Mouse (Mus musculus): ENCODE results near the gene Kcnmb2. TPM values are rescaled to one million over a fixed set of nuclear protein-coding genes. Genes with fewer than 3 reads are reported as not detected.

Kcnmb2 gene
- total RNA-seq (2021) = 10 to 100 TPM in 1 of 2 experiments, 1 to 10 TPM in 1; 9.5 to 10.7 TPM

- DNase-seq (ENCODE audit: extremely low spot score in 1 of 2, low spot score in 2 of 2) = no peak
- intact Hi-C loops (cut with DNase I) = loop anchor here (10.0 kb wide), 1 partner anchor 152 kb away; no protein-coding TSS in a partner anchor
Observed at GRCm38 (mm10) chr3:31902504-31903330, at the start of gene Kcnmb2. Gene Kcnmb2, plus strand, starts transcription at chr3:31902507.

GRCm38 (mm10) chr3:31863522-31863921, 38.8 kb upstream of the Kcnmb2 start:
- intact Hi-C loops (cut with DNase I) = no loop called here
- no peak for DNase-seq (ENCODE audit: extremely low spot score in 1 of 2, low spot score in 2 of 2)

- no peak for DNase-seq (ENCODE audit: extremely low spot score in 1 of 2, low spot score in 2 of 2)
- intact Hi-C loops (cut with DNase I) = no loop called here
Observed at GRCm38 (mm10) chr3:31864070-31864469, 38.2 kb upstream of the Kcnmb2 start.

GRCm38 (mm10) chr3:31871461-31871860, 30.8 kb upstream of the Kcnmb2 start:
- no peak for DNase-seq (ENCODE audit: extremely low spot score in 1 of 2, low spot score in 2 of 2)
- intact Hi-C loops (cut with DNase I) = no loop called here

GRCm38 (mm10) chr3:31882621-31883131, 19.6 kb upstream of the Kcnmb2 start:
- no peak for DNase-seq (ENCODE audit: extremely low spot score in 1 of 2, low spot score in 2 of 2)
- intact Hi-C loops (cut with DNase I) = no loop called here

- intact Hi-C loops (cut with DNase I) = no loop called here
- no peak for DNase-seq (ENCODE audit: extremely low spot score in 1 of 2, low spot score in 2 of 2)
Observed at GRCm38 (mm10) chr3:31892653-31893052, 9.7 kb upstream of the Kcnmb2 start.

GRCm38 (mm10) chr3:31903506-31903905, 1.2 kb downstream of the Kcnmb2 start:
- no peak for DNase-seq (ENCODE audit: extremely low spot score in 1 of 2, low spot score in 2 of 2)
- intact Hi-C loops (cut with DNase I) = loop anchor here (10.0 kb wide), 1 partner anchor 151 kb away; no protein-coding TSS in a partner anchor

GRCm38 (mm10) chr3:31904156-31904555, 1.8 kb downstream of the Kcnmb2 start:
- intact Hi-C loops (cut with DNase I) = loop anchor here (10.0 kb wide), 1 partner anchor 151 kb away; no protein-coding TSS in a partner anchor
- no peak for DNase-seq (ENCODE audit: extremely low spot score in 1 of 2, low spot score in 2 of 2)

GRCm38 (mm10) chr3:31911168-31911567, 8.9 kb downstream of the Kcnmb2 start:
- DNase-seq (ENCODE audit: extremely low spot score in 1 of 2, low spot score in 2 of 2) = no peak
- intact Hi-C loops (cut with DNase I) = no loop called here

GRCm38 (mm10) chr3:31911690-31912089, 9.4 kb downstream of the Kcnmb2 start:
- DNase-seq (ENCODE audit: extremely low spot score in 1 of 2, low spot score in 2 of 2) = no peak
- intact Hi-C loops (cut with DNase I) = no loop called here

- intact Hi-C loops (cut with DNase I) = no loop called here
- DNase-seq (ENCODE audit: extremely low spot score in 1 of 2, low spot score in 2 of 2) = no peak
Observed at GRCm38 (mm10) chr3:31928544-31928943, 26.2 kb downstream of the Kcnmb2 start.

- intact Hi-C loops (cut with DNase I) = no loop called here
- DNase-seq (ENCODE audit: extremely low spot score in 1 of 2, low spot score in 2 of 2) = no peak
Observed at GRCm38 (mm10) chr3:31934704-31935103, 32.4 kb downstream of the Kcnmb2 start.

- DNase-seq (ENCODE audit: extremely low spot score in 1 of 2, low spot score in 2 of 2) = no peak
- intact Hi-C loops (cut with DNase I) = no loop called here
Observed at GRCm38 (mm10) chr3:31941478-31941877, 39.2 kb downstream of the Kcnmb2 start.

- intact Hi-C loops (cut with DNase I) = no loop called here
- no peak for DNase-seq (ENCODE audit: extremely low spot score in 1 of 2, low spot score in 2 of 2)
Observed at GRCm38 (mm10) chr3:31954213-31954612, 51.9 kb downstream of the Kcnmb2 start.

- intact Hi-C loops (cut with DNase I) = no loop called here
- no peak for DNase-seq (ENCODE audit: extremely low spot score in 1 of 2, low spot score in 2 of 2)
Observed at GRCm38 (mm10) chr3:31955004-31955403, 52.7 kb downstream of the Kcnmb2 start.

- DNase-seq (ENCODE audit: extremely low spot score in 1 of 2, low spot score in 2 of 2) = no peak
- intact Hi-C loops (cut with DNase I) = no loop called here
Observed at GRCm38 (mm10) chr3:31959821-31960220, 57.5 kb downstream of the Kcnmb2 start.

- intact Hi-C loops (cut with DNase I) = no loop called here
- DNase-seq (ENCODE audit: extremely low spot score in 1 of 2, low spot score in 2 of 2) = no peak
Observed at GRCm38 (mm10) chr3:31961175-31961574, 58.9 kb downstream of the Kcnmb2 start.

GRCm38 (mm10) chr3:31963076-31963475, 60.8 kb downstream of the Kcnmb2 start:
- DNase-seq (ENCODE audit: extremely low spot score in 1 of 2, low spot score in 2 of 2) = no peak
- intact Hi-C loops (cut with DNase I) = no loop called here

- no peak for DNase-seq (ENCODE audit: extremely low spot score in 1 of 2, low spot score in 2 of 2)
- intact Hi-C loops (cut with DNase I) = no loop called here
Observed at GRCm38 (mm10) chr3:31979661-31980060, 77.4 kb downstream of the Kcnmb2 start.

GRCm38 (mm10) chr3:31982444-31982843, 80.1 kb downstream of the Kcnmb2 start:
- DNase-seq (ENCODE audit: extremely low spot score in 1 of 2, low spot score in 2 of 2) = no peak
- intact Hi-C loops (cut with DNase I) = no loop called here
